Mouse (Mus musculus): ENCODE measurements around the gene Cd86.

Gene Cd86

DNA sequence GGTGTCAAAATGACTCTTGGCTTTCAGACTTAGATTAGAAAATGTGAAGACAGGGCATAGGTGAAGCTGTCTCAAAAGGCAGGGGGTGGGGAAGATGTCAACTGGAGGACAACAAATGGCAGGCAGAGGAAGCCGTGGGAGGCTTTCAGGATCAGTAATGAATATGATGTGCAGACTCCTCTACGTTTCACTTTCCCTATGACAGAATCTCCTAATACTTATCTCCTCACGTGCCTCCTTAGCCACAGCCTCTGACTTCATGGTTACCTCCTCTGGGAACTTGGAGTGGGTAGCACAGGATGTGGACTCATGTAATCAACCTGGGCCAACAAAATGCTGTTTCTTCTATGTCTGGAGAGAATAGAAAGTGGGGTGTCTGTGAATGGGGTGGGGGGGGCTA lies 63.2 kb downstream of the Cd86 start:
- no peak for DNase-seq (ENCODE audit: low read depth, low spot score)

DNA sequence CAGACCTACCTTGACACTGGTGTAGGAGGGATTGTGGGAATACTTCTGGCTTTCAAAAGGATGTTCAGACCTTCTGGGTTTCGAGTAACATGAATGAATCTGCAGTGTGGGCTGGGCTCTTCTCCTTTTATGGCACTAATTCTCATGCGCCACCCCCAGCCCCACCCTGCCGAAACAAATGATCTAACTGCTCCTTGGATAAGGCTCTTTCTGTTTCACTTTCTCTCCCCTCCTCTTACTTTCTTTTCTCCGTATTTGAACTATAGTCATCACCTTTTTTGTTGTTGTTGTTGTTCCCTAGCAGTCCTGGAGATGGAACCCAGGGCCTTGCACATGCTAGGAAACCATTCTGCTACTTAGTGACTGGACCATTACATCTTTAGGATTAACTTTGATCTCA lies 67.6 kb downstream of the Cd86 start:
- no peak for DNase-seq (ENCODE audit: low read depth, low spot score)

DNA sequence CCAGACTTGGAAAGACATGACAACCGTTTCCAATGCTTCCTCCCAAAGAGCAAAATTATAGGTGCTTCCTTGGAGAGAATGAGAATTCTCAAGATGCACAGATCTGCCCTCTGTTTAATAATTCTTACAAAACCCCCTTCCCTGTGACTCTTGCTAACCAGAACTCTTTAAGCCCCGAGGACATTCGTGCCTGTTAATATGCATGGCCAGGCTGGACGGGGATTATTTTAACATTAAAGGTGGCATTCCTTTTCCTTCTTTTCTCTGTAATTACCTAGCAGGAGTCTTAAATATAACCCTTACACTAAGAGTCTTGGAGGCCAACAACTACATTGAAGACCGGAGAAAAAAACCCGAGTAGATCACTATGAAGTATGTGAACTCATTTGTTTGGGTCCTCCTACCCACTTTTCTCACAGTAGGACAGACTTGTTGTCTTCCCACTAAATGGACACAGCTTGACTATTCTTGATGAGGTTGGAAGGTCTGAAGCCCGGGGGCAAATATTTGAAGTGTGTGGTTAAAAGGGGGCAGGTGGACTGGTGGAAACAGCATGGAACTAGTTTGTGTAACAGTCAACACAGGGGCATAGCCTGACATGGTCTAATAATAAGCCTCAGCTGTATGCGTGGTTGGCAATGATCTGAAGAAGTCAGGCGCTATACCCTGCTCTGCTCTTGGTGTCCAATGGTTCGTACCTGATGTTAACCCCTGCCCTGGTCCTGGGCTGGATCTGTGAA lies 69.0 kb downstream of the Cd86 start:
- no peak for DNase-seq (ENCODE audit: low read depth, low spot score)

DNA sequence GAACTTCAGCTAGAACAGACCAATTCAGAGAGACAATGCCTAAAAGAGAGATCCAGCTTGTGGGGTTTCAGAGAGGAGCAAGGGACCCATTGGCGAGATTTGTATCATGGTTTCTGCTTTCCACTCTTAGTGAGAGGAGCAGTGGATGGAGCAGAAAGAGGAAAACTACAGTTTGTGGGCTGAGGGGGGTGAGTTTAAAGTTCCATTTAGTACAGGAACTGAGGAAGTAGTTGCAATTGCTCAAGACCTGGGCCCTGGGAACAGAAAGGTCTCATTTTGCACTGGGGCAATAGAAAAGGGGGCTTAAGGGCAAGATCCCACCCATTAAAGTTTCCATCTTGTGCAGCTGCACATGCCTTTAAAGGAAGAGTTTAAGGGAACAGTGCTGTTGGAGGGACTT lies 76.0 kb downstream of the Cd86 start:
- no peak for DNase-seq (ENCODE audit: low read depth, low spot score)

DNA sequence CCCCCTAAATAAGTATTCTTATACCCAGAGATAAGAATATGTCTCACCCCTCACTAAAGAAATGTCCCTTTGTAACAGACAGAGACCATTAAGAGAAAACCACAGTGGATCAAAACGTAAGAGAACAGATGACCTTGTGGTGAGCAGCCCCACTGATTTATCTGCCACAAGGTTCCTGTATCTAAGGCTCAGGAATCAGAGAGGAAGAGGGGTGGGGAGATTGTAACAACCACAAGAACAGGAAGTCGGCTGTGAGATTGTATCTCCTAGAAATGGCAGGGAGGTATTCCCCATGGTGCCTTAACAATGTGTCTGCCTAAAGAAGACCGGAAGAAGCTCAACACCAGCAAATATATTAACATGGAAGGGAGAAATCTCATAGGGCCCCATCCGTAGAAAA lies 77.9 kb downstream of the Cd86 start:
- DNase-seq (ENCODE audit: low read depth, low spot score) = no peak

DNA sequence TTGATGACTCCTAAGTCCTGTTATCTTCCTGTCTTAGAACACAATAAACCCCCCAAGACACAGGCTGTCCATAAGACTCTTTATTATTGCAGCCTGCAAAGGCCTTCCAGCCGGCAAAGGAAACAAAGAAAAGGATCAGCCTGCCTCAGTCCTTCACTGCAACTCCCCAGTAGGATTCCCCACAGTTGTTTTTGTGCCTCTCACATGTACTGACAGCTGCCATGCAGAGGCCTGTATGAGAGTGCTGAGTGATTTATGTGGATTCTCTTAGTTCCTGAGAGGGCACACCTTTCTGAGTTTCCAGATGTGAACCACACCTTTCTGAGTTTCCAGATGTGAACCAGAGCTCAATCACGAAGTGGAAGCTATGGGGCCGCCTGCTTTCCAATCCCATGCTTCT lies 83.8 kb downstream of the Cd86 start:
- no peak for DNase-seq (ENCODE audit: low read depth, low spot score)

DNA sequence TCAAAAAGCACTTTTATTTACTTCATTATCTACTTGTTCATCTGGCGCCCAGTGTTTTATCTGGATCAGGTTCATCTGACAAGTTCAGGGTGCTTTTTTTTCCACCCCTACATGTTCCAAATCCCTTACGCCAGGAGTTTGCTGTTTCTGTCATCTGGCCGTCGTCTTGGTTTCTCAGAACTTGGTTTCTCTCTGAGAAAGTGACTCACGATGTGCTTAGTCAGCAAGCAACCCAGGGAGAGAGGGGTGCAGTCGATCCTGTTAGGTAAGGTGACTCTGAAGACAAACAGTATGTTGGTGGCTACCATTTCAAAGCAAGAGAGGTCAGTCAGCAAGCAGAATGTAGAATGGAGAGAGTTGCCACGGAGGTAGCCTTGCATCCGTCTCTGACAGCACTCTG lies 93.9 kb downstream of the Cd86 start:
- DNase-seq (ENCODE audit: low read depth, low spot score) = no peak

DNA sequence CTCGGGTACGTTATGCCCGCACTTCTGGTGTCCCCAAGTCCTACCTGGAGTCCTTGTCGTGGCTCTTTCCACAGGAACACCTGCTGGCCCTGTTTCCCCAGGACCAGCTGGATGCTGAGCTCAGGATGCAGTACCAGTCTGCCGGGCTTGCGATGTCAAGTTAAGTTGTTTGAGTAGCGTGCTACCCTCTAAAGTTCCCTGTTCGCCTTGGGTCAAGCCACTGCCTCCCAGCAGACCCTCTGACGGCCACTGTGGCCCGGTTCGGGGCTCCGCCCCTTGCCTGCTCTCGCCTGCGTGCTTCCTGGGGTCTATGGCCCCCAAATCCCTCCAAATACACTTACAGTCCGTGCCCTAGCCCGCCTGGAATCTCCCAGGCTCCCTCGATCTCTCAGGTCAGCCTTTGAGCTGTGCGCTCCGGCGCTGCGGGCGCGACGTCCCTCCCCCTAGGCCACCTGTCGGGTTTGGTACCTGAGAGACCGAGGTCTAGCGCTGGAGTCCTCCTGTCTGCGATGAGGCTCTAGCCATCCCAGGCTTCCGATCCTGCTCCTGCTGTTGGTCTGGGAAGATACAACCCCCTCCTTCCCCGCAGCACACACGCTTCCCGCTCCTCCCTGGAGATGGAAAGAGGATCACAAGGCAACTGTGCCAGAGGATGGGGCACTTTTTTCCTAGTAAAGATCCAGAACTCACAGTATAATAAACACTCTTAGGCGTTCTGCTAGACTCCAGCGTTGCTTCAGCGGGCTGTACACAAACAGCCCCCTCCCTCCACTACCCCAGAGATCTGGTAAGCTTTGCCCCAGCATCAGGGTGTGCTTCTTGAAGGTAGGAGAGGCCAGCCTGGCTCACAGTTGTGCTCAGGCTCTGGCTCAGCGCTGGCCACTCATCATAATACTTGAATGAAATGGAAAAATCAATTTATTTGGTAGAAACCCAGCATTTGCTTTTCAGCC lies 104.2 kb downstream of the Cd86 start, which contains the start of gene Casr:
Gene Casr, minus strand, starts transcription at position 756 of the 953 bp plus-strand sequence.
- DNase-seq (ENCODE audit: low read depth, low spot score) = no peak

DNA sequence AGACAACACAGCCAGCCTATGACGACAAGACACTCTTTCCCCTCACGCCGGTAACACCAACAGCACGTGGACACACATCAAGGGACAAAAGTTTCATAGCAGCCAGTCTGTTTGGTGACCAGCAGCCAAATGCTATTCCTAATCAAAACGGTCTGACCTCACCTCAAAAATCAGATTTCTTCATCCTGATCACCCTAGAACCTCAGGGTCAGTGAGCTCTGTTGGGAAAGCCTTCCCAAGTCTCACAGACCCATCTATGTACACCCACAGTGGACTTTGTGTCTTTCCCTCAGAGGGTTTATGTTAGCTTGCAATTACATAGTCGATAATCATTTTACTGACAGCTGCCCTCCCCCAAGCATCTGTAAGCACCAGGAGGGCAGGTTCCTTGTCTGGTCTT lies 106.3 kb downstream of the Cd86 start:
- DNase-seq (ENCODE audit: low read depth, low spot score) = no peak

DNA sequence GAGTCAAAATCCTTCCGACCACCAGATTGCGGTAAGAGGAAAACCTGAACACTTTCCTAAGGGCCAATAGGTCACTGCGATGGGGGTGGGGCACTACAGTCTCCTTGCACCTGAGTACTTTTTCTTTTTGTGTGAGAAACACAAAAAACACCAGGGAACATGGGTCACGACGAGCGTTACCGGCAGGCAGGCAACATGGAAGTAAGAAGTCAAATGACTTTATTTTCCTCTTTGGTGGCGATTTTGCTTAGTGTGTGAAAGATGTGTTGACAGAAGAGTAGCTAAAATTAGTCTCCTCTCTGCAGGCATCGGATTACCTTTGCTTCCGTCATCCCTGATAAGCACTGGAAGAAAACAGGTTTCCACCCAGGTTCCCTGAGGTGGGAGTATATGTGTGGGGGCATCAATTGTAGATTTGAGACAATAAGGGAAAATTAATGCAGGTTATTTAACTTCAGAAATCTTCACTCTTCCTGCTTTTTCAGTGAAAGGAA lies 110.2 kb downstream of the Cd86 start:
- DNase-seq (ENCODE audit: low read depth, low spot score) = no peak
